Comparison of ENCODE assay signal across 20 mouse cellular contexts in genomic region chr10:120035824-120036223, GRCm38 (mm10).
A peak's percentile ranks its signal among the peaks of the same experiment; 100 is the strongest.
DNase-seq lines count a peak whose midpoint lies in the region; ATAC-seq and TF ChIP-seq lines count a peak whose summit lies in the region.
"Had no signal": no experiment of that assay in that cellular context is flagged by ENCODE, and none has a peak within 500 bp of the region (broad histone marks: within the 10 kb centered on the region; RNA-seq: fewer than 3 reads in every experiment).

No protein-coding gene starts in this region.

- ATAC-seq in forebrain, postnatal 0 days: peak; percentile 34; the same call in 1 of the 2 replicates
- peak; percentile 79 for ATAC-seq in midbrain, embryonic 16.5 days
- no peak for ATAC-seq in erythroid progenitor cell, adult 5-6 weeks (replicated peaks; ENCODE audit: low FRiP score, poor library complexity, severe bottlenecking)
- ATAC-seq: intestine, embryonic 15.5 days; Patski had no signal

- peaks cover 13% of the 10 kb centered on the region for H3K36me3 ChIP-seq in forebrain, embryonic 10.5 days (replicated peaks)
- no peaks in the 10 kb centered on the region for H3K36me3 ChIP-seq in forebrain, postnatal 0 days (ENCODE audit: insufficient read depth)
- peaks cover 5% of the 10 kb centered on the region; the same call in 1 of the 2 replicates for H3K36me3 ChIP-seq in midbrain, embryonic 16.5 days (ENCODE audit: control insufficient read depth, insufficient read depth, low read length)
- H3K36me3 ChIP-seq: intestine, embryonic 15.5 days had no signal

- peaks cover 27% of the 10 kb centered on the region for H3K4me1 ChIP-seq in forebrain, embryonic 10.5 days
- H3K4me1 ChIP-seq in forebrain, postnatal 0 days (ENCODE audit: insufficient read depth): peaks cover 14% of the 10 kb centered on the region; the same call in 1 of the 2 replicates
- H3K4me1 ChIP-seq in midbrain, embryonic 16.5 days (ENCODE audit: control insufficient read depth, insufficient read depth, low read length): peaks cover 14% of the 10 kb centered on the region
- H3K4me1 ChIP-seq: heart, embryonic 13.5 days; intestine, embryonic 15.5 days had no signal

- H3K27ac ChIP-seq in forebrain, embryonic 10.5 days: no peak overlapping the region
- no peak overlapping the region for H3K27ac ChIP-seq in forebrain, postnatal 0 days (ENCODE audit: low read depth, low read length)
- H3K27ac ChIP-seq in midbrain, embryonic 16.5 days (ENCODE audit: low read length): peak overlapping the region; percentile 56
- H3K27ac ChIP-seq: heart, embryonic 13.5 days; intestine, embryonic 15.5 days had no signal

- TF ChIP-seq POLR2A in brain, embryonic 14.5 days (IDR thresholded peaks at IDR 0.05; ENCODE audit: borderline replicate concordance, extremely low read depth, insufficient read depth, insufficient read length, poor library complexity, severe bottlenecking): no peak

- no peaks in the 10 kb centered on the region; the same call in 1 of the 2 replicates for H3K27me3 ChIP-seq in forebrain, embryonic 10.5 days (ENCODE audit: poor library complexity, severe bottlenecking)
- no peaks in the 10 kb centered on the region for H3K27me3 ChIP-seq in forebrain, postnatal 0 days (ENCODE audit: insufficient read depth, low read length)
- 0 out of 2 replicates have a peak, but pooled peaks cover 3% of the 10 kb centered on the region for H3K27me3 ChIP-seq in midbrain, embryonic 16.5 days (ENCODE audit: control insufficient read depth, insufficient read depth, low read depth, low read length)
- H3K27me3 ChIP-seq: heart, embryonic 13.5 days; intestine, embryonic 15.5 days; Patski had no signal

- H3K9ac ChIP-seq in forebrain, postnatal 0 days: peak overlapping the region; percentile 23; the same call in 1 of the 2 replicates
- H3K9ac ChIP-seq in midbrain, embryonic 16.5 days (ENCODE audit: low read depth, low read length): peak overlapping the region; percentile 45; the same call in 1 of the 2 replicates
- H3K9ac ChIP-seq: heart, embryonic 13.5 days; intestine, embryonic 15.5 days had no signal

- no peaks in the 10 kb centered on the region for H3K9me3 ChIP-seq in forebrain, embryonic 10.5 days
- no peaks in the 10 kb centered on the region for H3K9me3 ChIP-seq in forebrain, postnatal 0 days (ENCODE audit: low read length)
- H3K9me3 ChIP-seq in midbrain, embryonic 16.5 days (replicated peaks; ENCODE audit: control insufficient read depth, low read length, poor library complexity, severe bottlenecking): no peaks in the 10 kb centered on the region
- H3K9me3 ChIP-seq: heart, embryonic 13.5 days; intestine, embryonic 15.5 days had no signal

- peak overlapping the region; percentile 36 for H3K4me2 ChIP-seq in forebrain, postnatal 0 days (ENCODE audit: low read depth)
- peak overlapping the region; percentile 44 for H3K4me2 ChIP-seq in midbrain, embryonic 16.5 days (ENCODE audit: low read length)
- H3K4me2 ChIP-seq: heart, embryonic 13.5 days; intestine, embryonic 15.5 days; liver, embryonic 11.5 days had no signal

- H3K4me3 ChIP-seq in forebrain, embryonic 10.5 days: peak overlapping the region; percentile 5; the same call in 1 of the 2 replicates
- peak overlapping the region; percentile 15; the same call in 1 of the 2 replicates for H3K4me3 ChIP-seq in forebrain, postnatal 0 days (ENCODE audit: low read depth, low read length)
- peak overlapping the region; percentile 10; the same call in 1 of the 2 replicates for H3K4me3 ChIP-seq in midbrain, embryonic 16.5 days (ENCODE audit: low read depth, low read length)
- H3K4me3 ChIP-seq: heart, embryonic 13.5 days; intestine, embryonic 15.5 days had no signal

- intact Hi-C loops in heart, postnatal 25 days (cut with DNase I): no loop called here

- 54% methylated on average over 6 of the region's 6 CpGs for WGBS in forebrain, embryonic 10.5 days
- 21% methylated on average over 6 of the region's 6 CpGs for WGBS in forebrain, postnatal 0 days
- 15% methylated on average over 6 of the region's 6 CpGs for WGBS in midbrain, embryonic 16.5 days

- TF ChIP-seq CTCF in brain, embryonic 14.5 days (IDR thresholded peaks at IDR 0.05; ENCODE audit: borderline replicate concordance, extremely low read depth, insufficient read depth, insufficient read length): no peak
- TF ChIP-seq CTCF in forebrain, postnatal 0 days (IDR thresholded peaks at IDR 0.05; ENCODE audit: low read depth): no peak

- peak; percentile 50 for DNase-seq in brain, embryonic 14.5 days (ENCODE audit: low read depth)
- DNase-seq in forebrain, embryonic 10.5 days (ENCODE audit: extremely low spot score, low spot score): no peak
- DNase-seq in forebrain, postnatal 0 days: no peak
- DNase-seq in heart, postnatal 25 days (ENCODE audit: low spot score): no peak
- no peak for DNase-seq in layer of hippocampus, postnatal 14 days (ENCODE audit: low spot score in 2 of 2)
- DNase-seq: adrenal gland, postnatal 10 days; cerebellum, adult 11-12 months; embryo, embryonic 11 days; heart, adult 18-20 months; heart, postnatal 36 days; kidney, adult 9 months; kidney, postnatal 36 days; lung, adult 2 months; thymus, postnatal 25 days had no signal
